Mouse (Mus musculus) 416B (cell line): ENCODE measurements around the gene Peak1.
A peak's percentile ranks its signal among the peaks of the same experiment; 100 is the strongest.

ENCODE experiments used
- DNase-seq: peaks from one replicate; pipeline ENCODE4 v3.0.0; 2011; ENCODE audit warnings: low read depth

Peak1 gene

DNA sequence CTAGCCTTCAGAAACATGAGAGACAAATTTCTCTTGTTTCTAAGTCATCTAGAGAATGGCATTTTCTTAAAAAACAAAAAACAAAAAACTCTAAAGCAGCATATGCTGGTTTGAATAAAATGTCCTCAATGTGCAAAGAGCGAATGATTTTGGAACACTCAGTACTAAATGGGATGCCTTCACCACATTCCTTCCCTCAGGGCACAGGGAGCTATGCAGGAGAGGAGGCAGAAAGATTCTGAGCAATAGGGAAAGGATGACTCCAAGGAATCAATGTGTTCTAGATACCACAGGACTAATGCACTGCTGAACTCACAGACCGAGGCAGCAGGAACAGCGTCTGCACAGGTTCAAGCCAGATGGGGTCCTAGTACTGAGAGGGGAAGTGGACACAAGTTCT is 103.5 kb downstream of the Peak1 start:
- no peak for DNase-seq

DNA sequence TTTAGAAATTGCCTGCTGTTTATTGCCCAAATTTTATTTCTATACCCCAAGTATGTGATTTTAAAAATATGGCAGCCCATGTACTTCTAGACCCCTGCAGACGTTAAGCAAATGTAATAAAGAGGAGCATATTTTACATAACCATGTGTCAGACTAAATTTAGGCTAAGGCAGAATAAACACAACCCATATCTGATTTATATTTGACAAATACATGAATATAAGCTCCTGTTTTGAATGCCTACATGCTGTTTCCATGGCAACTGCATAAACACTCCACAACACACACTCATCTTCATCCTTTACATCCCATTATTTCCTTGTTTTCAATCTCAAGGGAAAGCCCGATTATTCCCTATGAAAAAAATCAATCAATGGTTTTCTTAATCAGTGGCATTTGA is 108.8 kb downstream of the Peak1 start:
- no peak for DNase-seq

DNA sequence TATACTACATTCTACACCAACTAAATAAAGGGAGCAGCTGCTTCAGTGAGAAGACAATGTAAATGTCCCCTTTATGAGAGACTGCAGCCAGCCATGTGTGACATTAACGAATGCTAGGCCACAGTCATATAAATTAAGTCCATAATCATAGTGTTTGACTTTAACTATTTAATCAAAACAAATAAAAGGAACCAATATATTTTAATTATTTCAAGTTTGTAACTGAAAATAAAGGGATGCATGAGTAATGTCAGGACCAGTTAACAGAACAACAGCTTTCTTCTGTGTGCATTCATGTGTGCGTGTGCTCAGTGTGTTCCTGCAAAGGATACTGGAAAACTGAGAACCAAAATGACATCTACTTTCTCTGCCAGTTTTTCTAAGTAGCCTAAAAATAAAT is 113.3 kb downstream of the Peak1 start:
- DNase-seq = no peak

DNA sequence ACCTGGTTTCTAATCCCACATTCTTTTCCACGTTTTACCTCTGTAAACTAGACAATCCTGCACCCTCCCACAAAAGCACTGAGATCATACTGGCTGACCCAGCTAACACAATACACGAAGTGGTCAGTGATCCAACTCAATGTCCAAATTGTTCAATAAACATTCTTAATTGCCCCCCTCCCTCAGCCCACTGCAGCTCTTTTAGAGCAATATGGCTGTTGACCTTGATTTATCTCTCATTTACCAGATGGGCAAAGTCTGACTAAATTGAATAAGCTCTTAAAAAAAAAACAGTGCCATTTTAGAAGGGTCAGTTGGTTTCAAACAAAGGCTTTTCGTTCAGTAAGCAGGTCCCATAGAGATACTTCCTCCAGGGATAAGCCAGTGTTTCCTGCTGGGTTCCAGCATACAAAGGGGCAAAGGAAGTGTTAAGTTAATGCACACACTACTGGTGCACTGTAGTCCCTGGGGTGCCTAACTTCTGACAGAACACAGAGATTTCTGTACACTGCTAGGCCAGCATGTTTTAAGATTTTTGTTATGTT is 114.9 kb downstream of the Peak1 start:
- DNase-seq = no peak

DNA sequence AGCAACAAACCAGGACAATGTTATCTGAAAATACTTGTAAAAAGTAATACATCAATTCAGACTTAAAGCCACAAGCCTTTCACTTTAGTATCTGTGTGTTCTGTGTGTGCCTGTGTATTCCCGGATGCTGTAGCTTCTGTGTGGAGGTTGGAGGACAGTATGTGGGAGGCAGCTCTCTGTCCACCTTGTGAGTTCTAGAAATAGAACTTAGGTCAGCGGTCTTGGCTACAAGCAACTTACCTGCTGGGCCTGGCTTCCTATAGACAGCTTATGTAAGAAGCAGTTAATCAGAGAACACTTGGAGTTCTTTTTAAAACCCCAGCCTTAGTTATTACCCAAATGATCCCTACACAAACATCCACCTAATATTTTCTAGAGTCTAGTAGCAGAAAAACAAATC is 127.8 kb downstream of the Peak1 start:
- DNase-seq = no peak

DNA sequence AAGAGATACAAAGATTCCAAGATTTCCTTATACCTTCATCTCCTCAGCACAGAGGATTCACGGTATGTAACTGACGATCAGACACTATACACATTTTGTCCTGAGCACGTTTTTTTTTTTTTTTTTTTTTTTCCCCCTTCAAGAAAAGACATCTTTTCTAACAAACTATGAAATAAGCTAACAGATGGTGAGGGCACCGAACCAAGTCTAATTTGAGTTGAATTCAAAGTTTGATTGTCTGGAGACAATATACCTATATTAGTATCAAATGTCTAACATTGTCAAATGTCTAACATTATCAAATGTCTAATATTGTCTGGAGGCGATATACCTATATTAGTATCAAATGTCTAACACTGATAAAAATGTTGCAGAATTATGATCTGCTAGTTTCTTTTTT is 135.4 kb downstream of the Peak1 start:
- no peak for DNase-seq

DNA sequence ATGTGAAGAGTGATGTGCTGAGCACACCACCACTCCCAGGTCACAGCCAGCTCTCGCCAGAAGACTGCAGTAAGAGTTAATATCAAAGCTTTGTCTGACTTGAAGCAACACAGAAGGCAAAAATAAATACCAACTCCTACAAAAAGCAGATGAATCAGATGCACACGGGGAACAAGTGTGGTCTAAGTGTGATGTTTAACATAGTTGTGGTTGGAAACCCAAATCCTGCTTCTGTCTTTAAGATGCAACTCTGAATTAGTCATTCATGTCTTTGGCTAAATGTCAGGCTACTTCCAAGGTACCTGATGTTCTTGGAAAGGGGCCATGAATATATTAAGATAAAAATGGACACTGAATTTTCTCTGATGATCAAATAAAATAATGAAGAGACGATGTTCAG is 144.3 kb downstream of the Peak1 start:
- DNase-seq = peak; percentile 78

DNA sequence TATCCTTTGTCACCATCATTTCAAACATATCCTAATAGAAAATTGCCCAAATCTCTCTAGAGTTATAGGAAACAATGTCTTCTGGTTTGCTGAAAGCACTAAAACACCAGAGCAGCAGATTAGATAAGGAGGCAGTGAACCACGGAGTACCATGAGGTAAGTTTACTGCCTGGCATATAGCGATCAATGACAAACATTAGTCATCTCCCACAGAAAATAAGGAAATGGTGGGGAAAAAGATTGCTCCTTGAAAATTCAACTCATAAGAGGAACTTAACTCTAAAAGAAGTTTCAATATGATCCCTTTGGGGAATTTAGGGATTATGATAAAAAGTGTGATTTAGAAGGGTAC is 145.6 kb downstream of the Peak1 start:
- DNase-seq = peak; percentile 71

DNA sequence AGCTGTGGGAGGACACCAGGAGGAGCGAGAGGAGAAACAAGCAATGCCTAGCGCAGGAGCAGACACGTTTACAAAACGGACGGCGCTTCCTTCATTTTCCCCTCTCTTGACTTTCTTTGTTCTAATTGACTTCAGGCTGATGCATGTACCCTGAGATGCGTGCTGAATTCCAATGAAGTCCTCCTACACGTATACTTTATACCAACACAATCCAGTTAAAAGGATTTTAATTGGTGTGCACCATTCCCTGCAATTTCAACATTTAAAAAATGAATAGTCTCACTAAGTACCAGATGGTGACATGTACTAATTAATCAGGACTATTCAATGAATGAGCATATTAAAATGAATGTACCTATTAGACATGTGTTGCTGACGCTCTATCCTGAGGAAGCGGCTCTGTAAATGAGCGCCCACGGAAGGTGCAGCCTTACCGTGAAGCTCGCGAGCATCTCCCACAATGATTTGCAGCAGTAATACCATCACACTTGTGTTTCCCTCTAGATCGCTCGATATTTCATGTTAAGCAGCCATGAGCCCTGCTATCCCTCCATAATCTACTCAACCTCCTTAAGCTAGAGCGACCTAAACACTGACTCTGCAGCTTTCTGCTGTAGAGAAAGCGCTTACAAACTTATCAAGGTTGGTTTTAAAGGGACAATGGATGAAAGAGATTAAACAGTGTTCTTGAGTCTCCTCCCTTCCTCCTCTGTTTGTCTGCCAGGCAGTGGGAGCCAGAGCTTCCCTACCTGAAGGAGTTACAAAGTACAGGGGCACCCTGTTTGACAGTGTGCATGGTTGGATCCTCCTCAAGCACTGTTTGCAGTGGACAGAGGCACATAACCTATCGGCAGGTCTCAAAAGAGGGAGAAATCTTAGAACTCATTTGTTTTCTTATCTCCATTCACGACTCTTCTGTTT is 146.3 kb downstream of the Peak1 start:
- no peak for DNase-seq

DNA sequence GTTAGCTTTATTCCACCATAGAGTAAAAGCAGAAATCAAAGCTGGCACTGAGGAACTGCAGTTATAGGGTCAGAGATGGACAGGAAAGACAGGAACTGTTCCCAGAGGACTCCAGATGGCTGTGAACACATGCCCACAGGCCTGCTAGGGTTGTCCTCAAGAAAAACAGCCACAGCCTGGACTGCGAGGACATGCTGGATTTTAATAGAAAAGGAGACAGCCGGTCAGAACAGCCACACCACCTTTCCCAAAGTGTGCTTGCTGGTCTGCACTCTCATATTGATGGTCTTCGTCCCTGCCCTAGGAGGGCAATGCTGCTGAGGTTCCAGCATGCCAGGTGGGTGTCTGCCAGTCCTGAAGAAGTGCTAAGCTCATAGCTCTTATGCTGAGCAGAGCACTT is 148.8 kb downstream of the Peak1 start:
- no peak for DNase-seq

DNA sequence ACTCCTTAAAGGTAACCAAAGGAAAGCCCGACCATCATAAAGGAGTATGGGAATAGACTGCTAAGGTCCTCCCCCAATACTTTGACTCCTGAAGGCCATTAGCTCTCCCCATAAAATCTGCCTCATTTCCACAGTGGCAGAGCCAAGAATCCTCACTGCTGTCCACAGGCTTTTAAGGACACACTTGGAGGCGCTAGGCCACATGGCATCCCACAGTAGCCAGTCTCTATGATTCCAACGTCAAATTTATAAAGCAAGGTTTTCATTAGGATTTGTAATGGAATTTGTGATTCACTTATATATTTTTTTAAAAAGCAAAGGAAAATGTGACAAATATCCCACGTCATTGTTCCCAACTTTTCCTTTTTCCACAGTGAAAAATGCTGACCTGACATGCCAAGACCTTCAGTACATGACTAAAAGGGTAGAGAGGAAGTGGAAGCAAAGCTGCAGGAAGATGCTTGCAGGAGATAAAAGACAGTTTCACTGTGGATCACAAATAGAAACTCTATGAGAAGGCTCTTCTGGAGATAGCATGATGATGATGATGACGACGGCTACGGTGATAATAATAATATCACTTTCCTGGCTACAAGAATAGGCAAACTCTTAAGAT is 151.6 kb downstream of the Peak1 start:
- DNase-seq = peak; percentile 74

DNA sequence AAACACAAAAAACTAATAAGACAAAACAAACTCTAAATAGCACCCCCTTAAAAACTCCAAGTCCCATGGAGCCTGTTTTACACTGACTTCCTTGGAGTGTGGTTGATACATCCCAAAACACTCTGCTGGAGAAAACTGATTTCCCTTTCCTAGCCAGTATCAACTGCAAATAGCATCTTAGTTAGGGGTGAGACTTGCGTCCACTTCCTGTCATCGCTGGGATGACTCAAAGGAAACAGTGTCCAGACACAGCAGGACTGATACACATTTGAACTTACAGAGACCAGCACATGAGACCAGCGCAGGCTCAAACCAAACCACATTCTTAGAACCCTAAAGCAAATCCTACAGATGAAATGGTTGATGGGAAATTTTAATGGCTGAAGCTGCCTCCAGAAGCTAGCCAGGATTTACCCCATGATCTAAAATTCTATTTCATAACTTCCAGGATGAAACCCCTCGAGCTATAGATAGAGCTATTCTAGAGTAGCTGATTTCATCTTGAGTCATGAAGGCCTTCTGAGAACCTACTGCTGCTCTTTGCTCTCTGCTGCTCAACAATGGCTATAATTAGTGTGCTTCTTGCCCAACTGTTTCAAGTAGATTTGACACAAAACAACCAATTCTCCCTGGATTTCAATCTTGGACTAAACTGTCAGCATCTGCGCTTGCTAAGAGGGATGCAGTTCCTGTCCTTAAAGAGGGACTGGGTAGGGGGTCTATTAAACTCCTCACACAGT is 152.2 kb downstream of the Peak1 start:
- peak; percentile 92 for DNase-seq

DNA sequence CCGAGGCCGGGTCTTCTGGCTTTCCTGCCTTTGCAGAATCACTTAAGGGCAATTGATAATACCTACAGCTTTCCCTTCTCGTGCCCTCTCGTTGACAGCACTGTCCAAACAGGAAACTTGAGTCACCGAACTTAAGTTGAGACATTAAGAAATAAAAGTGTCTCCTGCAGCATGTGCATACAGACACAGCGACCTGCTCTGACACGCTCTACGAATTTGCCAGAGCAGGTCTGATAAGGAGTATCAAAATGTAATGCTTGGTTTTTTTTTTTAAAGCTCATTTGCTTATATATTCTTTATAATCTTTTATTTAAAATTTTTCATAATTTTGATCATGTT is 152.9 kb downstream of the Peak1 start:
- DNase-seq = peak; percentile 88

DNA sequence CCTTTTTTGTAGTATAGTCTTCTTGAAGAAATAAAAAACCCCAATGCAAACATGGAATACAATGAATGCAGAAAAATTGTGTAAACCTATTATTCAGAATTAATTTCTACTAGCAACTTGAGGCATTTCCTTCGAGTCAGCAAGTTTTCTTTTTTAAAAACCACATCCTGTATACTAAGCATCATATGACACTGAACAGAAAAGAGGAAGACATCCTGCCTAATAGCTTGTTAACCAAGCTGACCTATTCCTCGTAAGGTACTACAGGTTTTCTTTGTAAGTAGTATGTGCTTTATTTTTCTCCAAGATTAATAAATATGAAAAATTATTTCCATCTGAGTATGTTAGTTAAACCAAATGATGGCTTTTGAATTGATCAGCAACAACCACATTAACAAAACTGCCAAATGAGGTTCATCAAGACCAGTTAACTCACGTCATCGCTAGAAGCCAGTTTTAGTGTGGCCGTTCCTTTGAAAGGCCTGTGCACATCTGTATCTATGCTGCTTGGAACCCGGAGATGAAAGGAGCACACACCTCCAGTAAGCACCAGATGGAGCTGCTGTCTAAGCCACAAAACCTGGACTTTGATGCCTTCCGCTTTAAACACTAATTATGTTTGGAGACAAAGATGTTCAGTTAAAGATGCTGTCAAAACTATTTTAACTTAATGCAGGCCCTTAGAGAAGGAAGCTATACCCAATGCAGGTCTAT is 153.4 kb downstream of the Peak1 start:
- DNase-seq = peak; percentile 88

DNA sequence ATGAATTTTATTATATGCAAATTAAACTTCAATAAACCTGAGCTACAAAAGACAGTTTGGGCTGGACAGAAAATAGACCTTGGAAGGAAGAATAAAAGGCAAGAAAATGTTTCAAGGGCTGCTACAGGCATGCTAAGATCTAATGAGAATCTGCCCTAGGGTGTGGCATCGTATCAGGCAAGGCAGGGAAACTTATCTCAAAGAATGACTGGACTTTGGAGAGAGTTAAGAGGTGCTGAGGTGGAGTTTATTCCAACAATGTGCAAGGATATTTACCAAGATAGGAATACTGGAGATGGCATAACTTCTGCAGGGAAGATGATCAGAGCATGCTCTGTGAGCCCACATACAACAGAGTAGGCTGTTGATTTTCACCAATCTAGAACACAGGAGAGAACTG is 154.8 kb downstream of the Peak1 start:
- no peak for DNase-seq

DNA sequence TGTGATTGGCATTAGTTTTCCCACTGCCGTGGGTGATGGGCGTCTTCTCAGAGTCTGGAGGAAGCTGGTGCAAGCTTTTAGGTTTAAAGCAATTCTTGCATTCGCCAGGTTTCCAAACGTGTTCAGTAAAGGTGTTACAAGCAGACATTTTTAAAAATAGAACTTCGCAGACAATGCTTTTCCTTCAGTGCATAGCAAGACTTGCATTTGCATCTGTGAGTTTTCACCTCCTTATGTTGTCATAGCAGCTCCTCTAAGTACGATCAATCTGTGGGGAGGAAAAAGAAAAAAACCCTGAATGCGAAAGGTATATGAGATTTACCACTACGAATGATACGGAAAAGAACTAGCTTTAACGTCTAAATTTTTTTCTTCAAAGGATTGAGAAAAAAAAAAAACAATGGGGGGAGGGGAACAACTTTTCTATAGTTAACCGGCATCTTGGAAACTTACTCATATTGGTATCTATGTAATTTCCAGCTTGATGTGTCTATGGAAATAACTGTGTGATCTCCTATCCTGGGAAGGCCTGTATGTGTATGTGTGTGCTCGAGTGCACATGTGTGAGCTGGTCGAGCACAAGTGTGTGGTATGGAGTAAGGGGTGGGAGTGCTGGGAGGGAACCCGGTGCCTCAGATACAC is 157.3 kb downstream of the Peak1 start:
- no peak for DNase-seq

DNA sequence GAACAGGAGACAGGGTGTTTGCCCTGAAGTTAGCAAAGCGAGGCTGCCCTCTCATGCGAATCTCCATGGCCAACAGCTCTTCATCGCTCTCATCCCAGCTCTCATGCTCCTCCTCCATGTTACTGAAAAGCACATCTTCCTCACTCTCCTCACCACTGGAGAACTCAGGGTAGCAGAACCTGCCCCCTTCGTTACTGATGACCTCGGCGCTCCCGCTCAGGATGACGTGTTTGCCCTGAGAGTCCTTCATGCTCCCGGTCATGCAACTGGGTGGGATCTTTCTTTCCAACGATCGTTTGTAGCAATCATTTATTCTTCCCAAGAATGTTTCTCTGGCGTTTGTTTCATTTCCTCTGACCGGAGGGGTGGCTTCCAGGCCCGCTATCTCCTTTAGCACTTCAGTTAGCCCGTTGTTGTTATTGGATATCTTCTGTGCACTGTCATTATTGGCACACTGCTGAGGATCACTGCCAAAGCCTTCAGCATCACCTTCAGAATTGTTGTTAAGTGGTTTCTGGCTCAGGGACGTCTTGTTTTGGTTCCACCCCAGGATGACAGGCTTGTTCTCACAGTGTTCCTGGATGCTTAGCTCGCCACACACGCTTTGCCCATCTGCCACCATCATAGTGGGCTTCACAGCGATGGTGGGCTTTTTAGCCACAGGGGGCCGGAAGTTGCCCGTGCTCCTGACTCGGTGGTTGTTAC is 157.9 kb downstream of the Peak1 start:
- no peak for DNase-seq

DNA sequence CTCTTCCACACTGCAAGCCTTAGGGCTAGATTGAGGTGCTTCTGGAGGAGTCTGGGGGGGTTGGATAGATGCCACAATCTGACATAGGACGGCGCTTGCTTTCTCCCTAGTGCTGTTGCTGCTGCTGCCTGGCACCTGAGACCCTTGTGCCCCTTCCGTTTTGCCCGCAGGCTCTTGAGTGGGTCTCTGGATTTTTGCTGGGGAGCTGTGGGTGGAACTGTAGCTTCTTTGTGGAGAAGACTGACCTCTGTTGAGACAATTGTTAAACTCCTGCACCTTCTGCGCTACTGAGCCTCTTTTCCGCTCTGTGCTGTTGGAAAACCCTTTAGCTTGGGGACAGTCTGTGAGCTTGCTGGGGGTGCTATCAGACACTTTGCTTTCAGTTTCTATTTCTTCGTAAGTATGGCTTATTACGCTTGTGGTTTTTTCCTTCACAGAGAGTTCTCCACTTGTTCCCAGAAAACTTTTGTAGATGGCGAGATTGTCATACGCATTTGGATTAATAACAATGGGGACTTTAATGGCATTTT is 159.5 kb downstream of the Peak1 start:
- DNase-seq = no peak

DNA sequence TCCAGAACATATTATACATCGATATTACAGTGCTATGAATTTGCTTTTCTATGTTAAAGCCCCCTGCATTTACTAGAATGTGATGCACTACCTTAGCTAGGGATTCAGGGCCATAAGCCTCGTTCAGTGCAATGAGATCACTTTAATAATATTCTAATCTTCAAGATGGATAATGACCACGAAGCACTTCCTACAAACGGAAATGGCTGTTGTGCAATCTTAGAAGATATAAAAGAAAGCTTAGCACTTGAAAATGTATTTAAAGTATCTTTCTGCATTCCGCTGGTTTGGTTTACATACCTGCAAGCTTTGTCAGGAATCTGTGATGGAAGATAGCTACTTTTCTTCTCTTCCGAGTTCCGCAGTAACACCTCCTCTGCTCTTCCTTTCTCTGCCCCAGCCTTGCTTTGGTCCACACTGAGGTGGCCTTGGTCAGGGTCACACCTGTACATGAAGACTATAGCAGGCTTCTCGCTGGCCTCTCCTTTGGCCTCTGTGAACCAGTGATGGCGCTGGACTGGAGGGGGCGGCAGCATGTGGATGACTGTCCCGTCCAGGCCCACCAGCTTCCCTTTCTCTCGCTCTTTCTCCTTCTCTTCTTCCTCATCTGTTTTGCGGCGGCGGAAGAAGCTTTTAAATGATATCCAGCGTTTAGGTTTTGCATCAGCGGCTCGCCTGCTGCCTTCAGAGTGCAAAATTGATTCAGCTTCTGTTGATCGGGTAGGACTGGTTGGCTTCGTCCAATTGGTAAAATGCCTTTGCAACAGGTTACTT is 160.5 kb downstream of the Peak1 start:
- peak; percentile 74 for DNase-seq
